Mouse (Mus musculus) fat pad, adult 2 months (tissue): Measurements from ENCODE around the gene Prl8a8.

Experiments used
- DNase-seq: peaks from one replicate; pipeline ENCODE4 v3.0.0-alpha.2; 2011; ENCODE audit warnings: low read depth, low spot score; ENCODE audit errors: extremely low read depth

The Prl8a8 gene

GRCm38 (mm10) chr13:27513117-27513516 is at the start of gene Prl8a8:
Prl8a8 (minus strand) TSS chr13:27513217.
- DNase-seq: no peak

- DNase-seq: no peak
Measured at GRCm38 (mm10) chr13:27553336-27553735, 40.3 kb upstream of the Prl8a8 start.

- DNase-seq: no peak
Measured at GRCm38 (mm10) chr13:27523156-27523555, 10.1 kb upstream of the Prl8a8 start.

- DNase-seq: no peak
Measured at GRCm38 (mm10) chr13:27507645-27508044, 5.4 kb downstream of the Prl8a8 start.
